Mouse (Mus musculus) ES-CJ7 (cell line): Measurements from ENCODE around the gene Ube2t.

ENCODE experiments used
- DNase-seq: peaks from one replicate; pipeline ENCODE4 v3.0.0; 2011; ENCODE audit warnings: low read depth, low spot score

Gene Ube2t

GRCm38 (mm10) chr1:134962053-134962803 is at the start of gene Ube2t:
Gene Ube2t, plus strand, starts transcription at chr1:134962565.
- peak; percentile 98 for DNase-seq

GRCm38 (mm10) chr1:134913535-134913934 is 48.8 kb upstream of the Ube2t start:
- no peak for DNase-seq

GRCm38 (mm10) chr1:134915421-134915820 is 46.9 kb upstream of the Ube2t start:
- DNase-seq = no peak

- DNase-seq = no peak
Measured at GRCm38 (mm10) chr1:134919010-134919409, 43.4 kb upstream of the Ube2t start.

GRCm38 (mm10) chr1:134932431-134932830 is 29.9 kb upstream of the Ube2t start:
- DNase-seq = no peak

- no peak for DNase-seq
Measured at GRCm38 (mm10) chr1:134936335-134936734, 26.0 kb upstream of the Ube2t start.

- DNase-seq = no peak
Measured at GRCm38 (mm10) chr1:134938233-134938632, 24.1 kb upstream of the Ube2t start.

GRCm38 (mm10) chr1:134940863-134941262 is 21.5 kb upstream of the Ube2t start:
- peak; percentile 25 for DNase-seq

- no peak for DNase-seq
Measured at GRCm38 (mm10) chr1:134942898-134943297, 19.5 kb upstream of the Ube2t start.

GRCm38 (mm10) chr1:134947590-134947989 is 14.8 kb upstream of the Ube2t start:
- no peak for DNase-seq

GRCm38 (mm10) chr1:134949946-134950345 is 12.4 kb upstream of the Ube2t start:
- DNase-seq = no peak

- DNase-seq = no peak
Measured at GRCm38 (mm10) chr1:134955050-134955636, 7.2 kb upstream of the Ube2t start.

GRCm38 (mm10) chr1:134955637-134956176 is 6.7 kb upstream of the Ube2t start, which contains the start of gene Ppp1r12b:
Gene Ppp1r12b, minus strand, starts transcription at chr1:134955942.
- DNase-seq = peak; percentile 100

GRCm38 (mm10) chr1:134960634-134961033 is 1.7 kb upstream of the Ube2t start:
- DNase-seq = peak; percentile 41

- no peak for DNase-seq
Measured at GRCm38 (mm10) chr1:134962821-134963220, 456 bp downstream of the Ube2t start.

- DNase-seq = peak; percentile 44
Measured at GRCm38 (mm10) chr1:134965430-134965829, 3.1 kb downstream of the Ube2t start.

- no peak for DNase-seq
Measured at GRCm38 (mm10) chr1:134972920-134973319, 10.6 kb downstream of the Ube2t start.

- peak; percentile 50 for DNase-seq
Measured at GRCm38 (mm10) chr1:134987173-134987961, 25.0 kb downstream of the Ube2t start.

GRCm38 (mm10) chr1:134987962-134988341 is 25.6 kb downstream of the Ube2t start:
- DNase-seq = peak; percentile 27

GRCm38 (mm10) chr1:134989372-134989771 is 27.0 kb downstream of the Ube2t start:
- peak; percentile 89 for DNase-seq

- DNase-seq = no peak
Measured at GRCm38 (mm10) chr1:134992046-134992645, 29.8 kb downstream of the Ube2t start.

- DNase-seq = no peak
Measured at GRCm38 (mm10) chr1:134994739-134995138, 32.4 kb downstream of the Ube2t start.
